Mouse (Mus musculus): ENCODE data around the gene Rpl10-ps3. TPM values are rescaled to one million over a fixed set of nuclear protein-coding genes. Genes with fewer than 3 reads are reported as not detected.

Rpl10-ps3 gene
- total RNA-seq, 2 experiments from 2014 or later, result 197 to 473 TPM

- no peak for ATAC-seq (replicated peaks; ENCODE audit: low FRiP score, low TSS enrichment, poor library complexity, severe bottlenecking)
Observed at GRCm38 (mm10) chr9:50317299-50317698, 27.5 kb downstream of the Rpl10-ps3 start.

- no peak for ATAC-seq (replicated peaks; ENCODE audit: low FRiP score, low TSS enrichment, poor library complexity, severe bottlenecking)
Observed at GRCm38 (mm10) chr9:50315650-50316049, 29.1 kb downstream of the Rpl10-ps3 start.

GRCm38 (mm10) chr9:50311036-50311545 is 33.7 kb downstream of the Rpl10-ps3 start:
- no peak for ATAC-seq (replicated peaks; ENCODE audit: low FRiP score, low TSS enrichment, poor library complexity, severe bottlenecking)

GRCm38 (mm10) chr9:50305666-50306402 is 38.9 kb downstream of the Rpl10-ps3 start:
- no peak for ATAC-seq (replicated peaks; ENCODE audit: low FRiP score, low TSS enrichment, poor library complexity, severe bottlenecking)

GRCm38 (mm10) chr9:50305046-50305445 is 39.7 kb downstream of the Rpl10-ps3 start:
- ATAC-seq (replicated peaks; ENCODE audit: low FRiP score, low TSS enrichment, poor library complexity, severe bottlenecking), result no peak

GRCm38 (mm10) chr9:50304004-50304403 is 40.8 kb downstream of the Rpl10-ps3 start:
- ATAC-seq (replicated peaks; ENCODE audit: low FRiP score, low TSS enrichment, poor library complexity, severe bottlenecking), result no peak

- ATAC-seq (replicated peaks; ENCODE audit: low FRiP score, low TSS enrichment, poor library complexity, severe bottlenecking), result no peak
Observed at GRCm38 (mm10) chr9:50301722-50302121, 43.0 kb downstream of the Rpl10-ps3 start.

- ATAC-seq (replicated peaks; ENCODE audit: low FRiP score, low TSS enrichment, poor library complexity, severe bottlenecking), result no peak
Observed at GRCm38 (mm10) chr9:50298389-50298788, 46.4 kb downstream of the Rpl10-ps3 start.

Other genes with a start within 250 kb of the Rpl10-ps3 start
- gene Plet1, start 149.6 kb upstream of the Rpl10-ps3 start, total RNA-seq (2014; fragmentation: Nextera tagmentation), result not detected in 2 replicates
- not detected in 2 replicates for gene Plet1, start 149.6 kb upstream of the Rpl10-ps3 start, total RNA-seq (2017)
- 76.0 and 81.6 TPM in 2 replicates for gene Pts, start 183.8 kb upstream of the Rpl10-ps3 start, total RNA-seq (2014; fragmentation: Nextera tagmentation)
- gene Pts, start 183.8 kb upstream of the Rpl10-ps3 start, total RNA-seq (2017), result 45.2 and 74.2 TPM in 2 replicates
- gene Il18, start 209.9 kb upstream of the Rpl10-ps3 start, total RNA-seq (2014; fragmentation: Nextera tagmentation), result 1.8 TPM in 1 of 2 replicates, not detected in the other
- 1.5 TPM in 1 of 2 replicates, not detected in the other for gene Il18, start 209.9 kb upstream of the Rpl10-ps3 start, total RNA-seq (2017)
- gene Bco2, start 210.2 kb upstream of the Rpl10-ps3 start, total RNA-seq (2014; fragmentation: Nextera tagmentation), result 0.20 TPM in 1 of 2 replicates, not detected in the other
- 0.50 and 0.89 TPM in 2 replicates for gene Bco2, start 210.2 kb upstream of the Rpl10-ps3 start, total RNA-seq (2017)
- gene Tex12, start 216.4 kb upstream of the Rpl10-ps3 start, total RNA-seq (2014; fragmentation: Nextera tagmentation), result not detected in 2 replicates
- not detected in 2 replicates for gene Tex12, start 216.4 kb upstream of the Rpl10-ps3 start, total RNA-seq (2017)

Data from megakaryocyte-erythroid progenitor cell, adult 5-6 weeks (primary cell).